Mouse (Mus musculus): ENCODE results near the gene AC131692.1. TPM values are rescaled to one million over a fixed set of nuclear protein-coding genes. Genes with fewer than 3 reads are reported as not detected.

AC131692.1 gene
- 0.33 TPM in 1 of 2 replicates, not detected in the other for polyA plus RNA-seq (2016; fragmentation: Nextera tagmentation; extraction: Ambion mirVana)

GRCm38 (mm10) chr19:6094119-6094518 is at the start of gene AC131692.1:
TSS of gene AC131692.1 (plus strand) at chr19:6094419.
- no peak for ATAC-seq (ENCODE audit: low FRiP score, low read depth)
- Histone ChIP-seq H3K36me3 (peaks cover 47% of the 10 kb centered on the region), H3K27me3 (replicated peaks) (no peaks in the 10 kb centered on the region), H3K4me3 (no peak within 1 kb of the TSS), H3K9ac (no peak within 1 kb of the TSS), H3K4me2 (replicated peaks) (no peak within 1 kb of the TSS), H3K27ac (no peak within 1 kb of the TSS), H3K4me1 (no peaks in the 10 kb centered on the region), H3K9me3 (no peaks in the 10 kb centered on the region)
- 92% methylated on average over 7 of the region's 7 CpGs for WGBS

- Histone ChIP-seq H3K27ac (peak overlapping the region; percentile 98), H3K4me1 (peaks cover 22% of the 10 kb centered on the region), H3K4me3 (peak overlapping the region; percentile 90), H3K4me2 (replicated peaks) (peak overlapping the region; percentile 99), H3K9ac (peak overlapping the region; percentile 67), H3K9me3 (no peaks in the 10 kb centered on the region), H3K36me3 (peaks cover 26% of the 10 kb centered on the region), H3K27me3 (replicated peaks) (no peaks in the 10 kb centered on the region)
- ATAC-seq (ENCODE audit: low FRiP score, low read depth) = peak; percentile 41
- WGBS = 23% methylated on average over 20 of the region's 20 CpGs
Observed at GRCm38 (mm10) chr19:6045366-6046293, 48.6 kb upstream of the AC131692.1 start.

GRCm38 (mm10) chr19:6046294-6047153 is 47.7 kb upstream of the AC131692.1 start, which contains the start of gene Syvn1:
TSS of gene Syvn1 (plus strand) at chr19:6046576.
- no peaks in the 10 kb centered on the region for H3K27me3 ChIP-seq (replicated peaks)
- under 1% methylated on average over 65 of the region's 65 CpGs for WGBS

GRCm38 (mm10) chr19:6047154-6047898 is 46.9 kb upstream of the AC131692.1 start:
- 2% methylated on average over 44 of the region's 44 CpGs for WGBS
- H3K4me2 ChIP-seq (replicated peaks) = peak overlapping the region; percentile 99
- ATAC-seq (ENCODE audit: low FRiP score, low read depth) = peak; percentile 3
- H3K36me3 ChIP-seq = peaks cover 43% of the 10 kb centered on the region
- peak overlapping the region; percentile 98 for H3K27ac ChIP-seq
- H3K9me3 ChIP-seq = no peaks in the 10 kb centered on the region
- H3K4me3 ChIP-seq = peak overlapping the region; percentile 90
- H3K4me1 ChIP-seq = peaks cover 22% of the 10 kb centered on the region
- no peaks in the 10 kb centered on the region for H3K27me3 ChIP-seq (replicated peaks)
- peak overlapping the region; percentile 88 for H3K9ac ChIP-seq

More at GRCm38 (mm10) chr19:6046294-6047153, 47.7 kb upstream of the AC131692.1 start, which contains the start of gene Syvn1:
- Histone ChIP-seq H3K4me2 (replicated peaks) (peak within 1 kb of the TSS; percentile 99), H3K9ac (peak within 1 kb of the TSS; percentile 88), H3K4me1 (peaks cover 22% of the 10 kb centered on the region), H3K9me3 (no peaks in the 10 kb centered on the region), H3K4me3 (peak within 1 kb of the TSS; percentile 90), H3K36me3 (peaks cover 35% of the 10 kb centered on the region), H3K27ac (peak within 1 kb of the TSS; percentile 98)
- peak; percentile 93 for ATAC-seq (ENCODE audit: low FRiP score, low read depth)

GRCm38 (mm10) chr19:6047899-6048166 is 46.4 kb upstream of the AC131692.1 start:
- 91% methylated on average over 8 of the region's 8 CpGs for WGBS
- Histone ChIP-seq H3K36me3 (peaks cover 48% of the 10 kb centered on the region), H3K4me3 (peak overlapping the region; percentile 90), H3K27ac (no peak overlapping the region), H3K9me3 (no peaks in the 10 kb centered on the region), H3K9ac (peak overlapping the region; percentile 88), H3K27me3 (replicated peaks) (no peaks in the 10 kb centered on the region), H3K4me1 (peaks cover 22% of the 10 kb centered on the region), H3K4me2 (replicated peaks) (peak overlapping the region; percentile 99)
- no peak for ATAC-seq (ENCODE audit: low FRiP score, low read depth)

GRCm38 (mm10) chr19:6048681-6049410 is 45.4 kb upstream of the AC131692.1 start:
- Histone ChIP-seq H3K27me3 (replicated peaks) (no peaks in the 10 kb centered on the region), H3K36me3 (peaks cover 58% of the 10 kb centered on the region), H3K4me2 (replicated peaks) (0 out of 2 replicates have a peak overlapping the region, but pooled peaks have one; percentile 99), H3K9me3 (no peaks in the 10 kb centered on the region), H3K4me3 (no peak overlapping the region), H3K9ac (no peak overlapping the region), H3K27ac (no peak overlapping the region), H3K4me1 (peaks cover 22% of the 10 kb centered on the region)
- 92% methylated on average over 11 of the region's 11 CpGs for WGBS
- ATAC-seq (ENCODE audit: low FRiP score, low read depth) = no peak

- H3K9me3 ChIP-seq = no peaks in the 10 kb centered on the region
- no peak overlapping the region for H3K4me3 ChIP-seq
- H3K9ac ChIP-seq = no peak overlapping the region
- H3K4me1 ChIP-seq = peaks cover 24% of the 10 kb centered on the region
- H3K27ac ChIP-seq = no peak overlapping the region
- 85% methylated on average over 7 of the region's 7 CpGs for WGBS
- no peak overlapping the region for H3K4me2 ChIP-seq (replicated peaks)
- ATAC-seq (ENCODE audit: low FRiP score, low read depth) = no peak
- no peaks in the 10 kb centered on the region for H3K27me3 ChIP-seq (replicated peaks)
- H3K36me3 ChIP-seq = peaks cover 77% of the 10 kb centered on the region
Observed at GRCm38 (mm10) chr19:6052516-6052915, 41.7 kb upstream of the AC131692.1 start.

GRCm38 (mm10) chr19:6054296-6054695 is 39.9 kb upstream of the AC131692.1 start:
- Histone ChIP-seq H3K27me3 (replicated peaks) (no peaks in the 10 kb centered on the region), H3K9me3 (no peaks in the 10 kb centered on the region), H3K4me2 (replicated peaks) (no peak overlapping the region), H3K4me1 (peaks cover 19% of the 10 kb centered on the region), H3K4me3 (no peak overlapping the region), H3K36me3 (peaks cover 71% of the 10 kb centered on the region), H3K27ac (no peak overlapping the region), H3K9ac (no peak overlapping the region)
- 87% methylated on average over 5 of the region's 5 CpGs for WGBS
- no peak for ATAC-seq (ENCODE audit: low FRiP score, low read depth)

- Histone ChIP-seq H3K27me3 (replicated peaks) (no peaks in the 10 kb centered on the region), H3K9ac (peak overlapping the region; percentile 83), H3K27ac (no peak overlapping the region), H3K4me3 (peak overlapping the region; percentile 85), H3K9me3 (no peaks in the 10 kb centered on the region), H3K4me2 (replicated peaks) (peak overlapping the region; percentile 84), H3K36me3 (peaks cover 53% of the 10 kb centered on the region), H3K4me1 (peaks cover 25% of the 10 kb centered on the region)
- WGBS = 68% methylated on average over 4 of the region's 4 CpGs
- no peak for ATAC-seq (ENCODE audit: low FRiP score, low read depth)
Observed at GRCm38 (mm10) chr19:6056696-6057095, 37.5 kb upstream of the AC131692.1 start.

- H3K27me3 ChIP-seq (replicated peaks) = no peaks in the 10 kb centered on the region
- WGBS = under 1% methylated on average over 63 of the region's 63 CpGs
- peak within 1 kb of the TSS; percentile 83 for H3K9ac ChIP-seq
- peaks cover 33% of the 10 kb centered on the region for H3K4me1 ChIP-seq
- no peaks in the 10 kb centered on the region for H3K9me3 ChIP-seq
- ATAC-seq (ENCODE audit: low FRiP score, low read depth) = peak; percentile 80
- peak within 1 kb of the TSS; percentile 85 for H3K4me3 ChIP-seq
- peak within 1 kb of the TSS; percentile 84 for H3K4me2 ChIP-seq (replicated peaks)
- H3K36me3 ChIP-seq = peaks cover 44% of the 10 kb centered on the region
- peak within 1 kb of the TSS; percentile 42; the same call in 1 of the 2 replicates for H3K27ac ChIP-seq
Observed at GRCm38 (mm10) chr19:6057313-6058096, 36.7 kb upstream of the AC131692.1 start, which contains the start of the genes Mrpl49 and Fau. TSS of gene Mrpl49 (minus strand) at chr19:6057785. TSS of gene Fau (plus strand) at chr19:6057844.

Measured in neural tube, embryonic 12.5 days (tissue).